ENCODE assay signal across 16 mouse cellular contexts in genomic region chr12:29239482-29239881, GRCm38 (mm10).
DNase-seq lines count a peak whose midpoint lies in the region; ATAC-seq and TF ChIP-seq lines count a peak whose summit lies in the region.
"Had no signal": no experiment of that assay in that cellular context is flagged by ENCODE, and none has a peak within 500 bp of the region (broad histone marks: within the 10 kb centered on the region; RNA-seq: fewer than 3 reads in every experiment).

No protein-coding gene starts in this region.

- H3K27ac ChIP-seq in forebrain, embryonic 15.5 days (replicated peaks) = peak overlapping the region; percentile 82
- H3K27ac ChIP-seq in forebrain, embryonic 10.5 days = no peak overlapping the region
- no peak overlapping the region for H3K27ac ChIP-seq in stomach, embryonic 15.5 days
- H3K27ac ChIP-seq in stomach, postnatal 0 days (replicated peaks) = no peak overlapping the region
- peak overlapping the region; percentile 74 for H3K27ac ChIP-seq in midbrain, embryonic 15.5 days
- H3K27ac ChIP-seq: heart, embryonic 10.5 days; left cerebral cortex, adult 2 months; limb, embryonic 12.5 days; liver, embryonic 14.5 days had no signal

- no peaks in the 10 kb centered on the region for H3K36me3 ChIP-seq in forebrain, embryonic 15.5 days
- H3K36me3 ChIP-seq in forebrain, embryonic 10.5 days (replicated peaks) = no peaks in the 10 kb centered on the region
- no peaks in the 10 kb centered on the region for H3K36me3 ChIP-seq in stomach, embryonic 15.5 days
- H3K36me3 ChIP-seq in stomach, postnatal 0 days (ENCODE audit: control insufficient read depth, insufficient read depth, low read length) = no peaks in the 10 kb centered on the region
- H3K36me3 ChIP-seq in midbrain, embryonic 15.5 days (replicated peaks) = no peaks in the 10 kb centered on the region
- H3K36me3 ChIP-seq: heart, embryonic 10.5 days; limb, embryonic 12.5 days had no signal

- TF ChIP-seq CTCF in stomach, postnatal 0 days (IDR thresholded peaks at IDR 0.05; ENCODE audit: low read depth) = no peak

- no peak overlapping the region for H3K4me2 ChIP-seq in forebrain, embryonic 15.5 days (replicated peaks)
- no peak overlapping the region for H3K4me2 ChIP-seq in stomach, embryonic 15.5 days
- H3K4me2 ChIP-seq in stomach, postnatal 0 days (replicated peaks; ENCODE audit: low read depth) = no peak overlapping the region
- no peak overlapping the region for H3K4me2 ChIP-seq in midbrain, embryonic 15.5 days
- H3K4me2 ChIP-seq: limb, embryonic 12.5 days had no signal

- 88% methylated on average over 3 of the region's 3 CpGs for WGBS in forebrain, embryonic 15.5 days
- 89% methylated on average over 3 of the region's 3 CpGs for WGBS in forebrain, embryonic 10.5 days
- WGBS in stomach, embryonic 15.5 days = 72% methylated on average over 3 of the region's 3 CpGs
- 56% methylated on average over 3 of the region's 3 CpGs for WGBS in stomach, postnatal 0 days
- WGBS in midbrain, embryonic 15.5 days = 68% methylated on average over 3 of the region's 3 CpGs

- no peaks in the 10 kb centered on the region for H3K9me3 ChIP-seq in forebrain, embryonic 15.5 days
- H3K9me3 ChIP-seq in forebrain, embryonic 10.5 days = no peaks in the 10 kb centered on the region
- no peaks in the 10 kb centered on the region for H3K9me3 ChIP-seq in stomach, embryonic 15.5 days
- H3K9me3 ChIP-seq in stomach, postnatal 0 days (ENCODE audit: control insufficient read depth, low read length) = no peaks in the 10 kb centered on the region
- H3K9me3 ChIP-seq in midbrain, embryonic 15.5 days = no peaks in the 10 kb centered on the region
- H3K9me3 ChIP-seq: heart, embryonic 10.5 days; limb, embryonic 12.5 days had no signal

- H3K4me1 ChIP-seq in forebrain, embryonic 15.5 days = peaks cover 25% of the 10 kb centered on the region
- H3K4me1 ChIP-seq in forebrain, embryonic 10.5 days = peaks cover 21% of the 10 kb centered on the region
- H3K4me1 ChIP-seq in stomach, embryonic 15.5 days = no peaks in the 10 kb centered on the region
- no peaks in the 10 kb centered on the region for H3K4me1 ChIP-seq in stomach, postnatal 0 days (replicated peaks; ENCODE audit: control insufficient read depth, insufficient read depth)
- peaks cover 32% of the 10 kb centered on the region for H3K4me1 ChIP-seq in midbrain, embryonic 15.5 days

- H3K4me3 ChIP-seq in forebrain, embryonic 15.5 days = no peak overlapping the region
- H3K4me3 ChIP-seq in forebrain, embryonic 10.5 days = no peak overlapping the region
- no peak overlapping the region for H3K4me3 ChIP-seq in stomach, embryonic 15.5 days (replicated peaks)
- H3K4me3 ChIP-seq in stomach, postnatal 0 days (ENCODE audit: low read depth, low read length) = no peak overlapping the region
- H3K4me3 ChIP-seq in midbrain, embryonic 15.5 days = no peak overlapping the region
- H3K4me3 ChIP-seq: heart, embryonic 10.5 days; left cerebral cortex, adult 2 months; limb, embryonic 12.5 days had no signal

- DNase-seq in forebrain, embryonic 10.5 days (ENCODE audit: extremely low spot score, low spot score) = no peak
- DNase-seq in stomach, postnatal 0 days (ENCODE audit: low spot score) = no peak
- DNase-seq in cerebellum, postnatal 4 days (ENCODE audit: low spot score in 2 of 2) = no peak
- DNase-seq in spleen, postnatal 4 days (ENCODE audit: low spot score in 2 of 2) = no peak
- DNase-seq in lung, postnatal 14 days = no peak
- DNase-seq: heart, postnatal 14 days; kidney, adult 9 months; thymus, adult 2 months had no signal

- no peak for TF ChIP-seq EP300 in stomach, postnatal 0 days (optimal IDR thresholded peaks at IDR 0.05)

- ATAC-seq in forebrain, embryonic 15.5 days (replicated peaks) = peak; percentile 30; the same call in 1 of the 2 replicates
- ATAC-seq in stomach, embryonic 15.5 days (ENCODE audit: insufficient read depth, low FRiP score, low read depth) = 0 out of 2 replicates have a peak, but pooled peaks have one; percentile 19
- ATAC-seq in stomach, postnatal 0 days (ENCODE audit: low FRiP score, low TSS enrichment) = no peak
- peak; percentile 44 for ATAC-seq in midbrain, embryonic 15.5 days (replicated peaks)
- ATAC-seq: activated CD4-positive, CD25-positive, alpha-beta regulatory T cell, adult 4 months had no signal

- no peaks in the 10 kb centered on the region for H3K27me3 ChIP-seq in forebrain, embryonic 15.5 days
- 0 out of 2 replicates have a peak, but pooled peaks cover 6% of the 10 kb centered on the region for H3K27me3 ChIP-seq in forebrain, embryonic 10.5 days (ENCODE audit: poor library complexity, severe bottlenecking)
- no peaks in the 10 kb centered on the region for H3K27me3 ChIP-seq in stomach, embryonic 15.5 days (replicated peaks)
- H3K27me3 ChIP-seq in stomach, postnatal 0 days (ENCODE audit: control insufficient read depth, insufficient read depth, low read length) = no peaks in the 10 kb centered on the region
- H3K27me3 ChIP-seq in midbrain, embryonic 15.5 days (replicated peaks) = no peaks in the 10 kb centered on the region
- H3K27me3 ChIP-seq: limb, embryonic 12.5 days had no signal

- H3K9ac ChIP-seq in forebrain, embryonic 15.5 days (replicated peaks) = no peak overlapping the region
- H3K9ac ChIP-seq in stomach, embryonic 15.5 days = no peak overlapping the region
- no peak overlapping the region for H3K9ac ChIP-seq in stomach, postnatal 0 days (ENCODE audit: low read length)
- H3K9ac ChIP-seq in midbrain, embryonic 15.5 days = no peak overlapping the region
- H3K9ac ChIP-seq: limb, embryonic 12.5 days; liver, embryonic 14.5 days had no signal

Comparison
In these comparisons a context has a peak if more than half of its experiments do, and no peak if none do; other contexts are left out.
1. H3K27ac ChIP-seq: peak in forebrain, embryonic 15.5 days (single experiment) and midbrain, embryonic 15.5 days (single experiment); none in forebrain, embryonic 10.5 days (single experiment), stomach, embryonic 15.5 days (single experiment) and stomach, postnatal 0 days (single experiment).